Mouse (Mus musculus): Measurements from ENCODE around the gene Ttc33. TPM values are rescaled to one million over a fixed set of nuclear protein-coding genes. Genes with fewer than 3 reads are reported as not detected.
"Not testable (repeated sequence)": the region's sequence is repeated elsewhere in the genome, so short reads cannot be mapped to it uniquely, and the experiment has no call there.

Ttc33 gene
- total RNA-seq, 1 experiment from 2014 or later, result 48.1 TPM

- ATAC-seq (replicated peaks; ENCODE audit: insufficient number of reproducible peaks, low FRiP score, low TSS enrichment, poor library complexity, severe bottlenecking), result no peak
Observed at GRCm38 (mm10) chr15:5165121-5165773, 20.1 kb upstream of the Ttc33 start.

GRCm38 (mm10) chr15:5173217-5173820 is 12.0 kb upstream of the Ttc33 start:
- no peak for ATAC-seq (replicated peaks; ENCODE audit: insufficient number of reproducible peaks, low FRiP score, low TSS enrichment, poor library complexity, severe bottlenecking)

- ATAC-seq (replicated peaks; ENCODE audit: insufficient number of reproducible peaks, low FRiP score, low TSS enrichment, poor library complexity, severe bottlenecking), result no peak
Observed at GRCm38 (mm10) chr15:5184668-5185330, 526 bp upstream of the Ttc33 start.

GRCm38 (mm10) chr15:5186293-5186675 is 959 bp downstream of the Ttc33 start:
- ATAC-seq (replicated peaks; ENCODE audit: insufficient number of reproducible peaks, low FRiP score, low TSS enrichment, poor library complexity, severe bottlenecking), result no peak

- ATAC-seq (replicated peaks; ENCODE audit: insufficient number of reproducible peaks, low FRiP score, low TSS enrichment, poor library complexity, severe bottlenecking), result no peak
Observed at GRCm38 (mm10) chr15:5187116-5187515, 1.8 kb downstream of the Ttc33 start.

- peak; percentile 59; the same call in 1 of the 2 replicates for ATAC-seq (replicated peaks; ENCODE audit: insufficient number of reproducible peaks, low FRiP score, low TSS enrichment, poor library complexity, severe bottlenecking)
Observed at GRCm38 (mm10) chr15:5188029-5188428, 2.7 kb downstream of the Ttc33 start.

- ATAC-seq (replicated peaks; ENCODE audit: insufficient number of reproducible peaks, low FRiP score, low TSS enrichment, poor library complexity, severe bottlenecking), result no peak
Observed at GRCm38 (mm10) chr15:5189504-5190093, 4.3 kb downstream of the Ttc33 start.

GRCm38 (mm10) chr15:5193833-5194232 is 8.5 kb downstream of the Ttc33 start:
- no peak for ATAC-seq (replicated peaks; ENCODE audit: insufficient number of reproducible peaks, low FRiP score, low TSS enrichment, poor library complexity, severe bottlenecking)

- no peak for ATAC-seq (replicated peaks; ENCODE audit: insufficient number of reproducible peaks, low FRiP score, low TSS enrichment, poor library complexity, severe bottlenecking)
Observed at GRCm38 (mm10) chr15:5194446-5194845, 9.1 kb downstream of the Ttc33 start.

- ATAC-seq (replicated peaks; ENCODE audit: insufficient number of reproducible peaks, low FRiP score, low TSS enrichment, poor library complexity, severe bottlenecking), result no peak
Observed at GRCm38 (mm10) chr15:5194931-5195330, 9.6 kb downstream of the Ttc33 start.

- ATAC-seq (replicated peaks; ENCODE audit: insufficient number of reproducible peaks, low FRiP score, low TSS enrichment, poor library complexity, severe bottlenecking), result no peak
Observed at GRCm38 (mm10) chr15:5195987-5196514, 10.7 kb downstream of the Ttc33 start.

- no peak for ATAC-seq (replicated peaks; ENCODE audit: insufficient number of reproducible peaks, low FRiP score, low TSS enrichment, poor library complexity, severe bottlenecking)
Observed at GRCm38 (mm10) chr15:5196691-5197090, 11.4 kb downstream of the Ttc33 start.

- ATAC-seq (replicated peaks; ENCODE audit: insufficient number of reproducible peaks, low FRiP score, low TSS enrichment, poor library complexity, severe bottlenecking), result no peak
Observed at GRCm38 (mm10) chr15:5205222-5205621, 19.9 kb downstream of the Ttc33 start.

- no peak for ATAC-seq (replicated peaks; ENCODE audit: insufficient number of reproducible peaks, low FRiP score, low TSS enrichment, poor library complexity, severe bottlenecking)
Observed at GRCm38 (mm10) chr15:5209116-5209515, 23.8 kb downstream of the Ttc33 start.

- no peak for ATAC-seq (replicated peaks; ENCODE audit: insufficient number of reproducible peaks, low FRiP score, low TSS enrichment, poor library complexity, severe bottlenecking)
Observed at GRCm38 (mm10) chr15:5220491-5220890, 35.2 kb downstream of the Ttc33 start.

- ATAC-seq (replicated peaks; ENCODE audit: insufficient number of reproducible peaks, low FRiP score, low TSS enrichment, poor library complexity, severe bottlenecking), result not testable (repeated sequence)
Observed at GRCm38 (mm10) chr15:5230746-5231145, 45.4 kb downstream of the Ttc33 start.

- ATAC-seq (replicated peaks; ENCODE audit: insufficient number of reproducible peaks, low FRiP score, low TSS enrichment, poor library complexity, severe bottlenecking), result no peak
Observed at GRCm38 (mm10) chr15:5234659-5235058, 49.3 kb downstream of the Ttc33 start.

- ATAC-seq (replicated peaks; ENCODE audit: insufficient number of reproducible peaks, low FRiP score, low TSS enrichment, poor library complexity, severe bottlenecking), result no peak
Observed at GRCm38 (mm10) chr15:5235527-5235926, 50.2 kb downstream of the Ttc33 start.

- peak; percentile 74 for ATAC-seq (replicated peaks; ENCODE audit: insufficient number of reproducible peaks, low FRiP score, low TSS enrichment, poor library complexity, severe bottlenecking)
Observed at GRCm38 (mm10) chr15:5236538-5236937, 51.2 kb downstream of the Ttc33 start.

All from monocyte, adult 5-6 weeks (primary cell).